Mouse (Mus musculus): ENCODE measurements around the gene Zmiz2. TPM values are rescaled to one million over a fixed set of nuclear protein-coding genes. Genes with fewer than 3 reads are reported as not detected.
"Not testable (repeated sequence)": the region's sequence is repeated elsewhere in the genome, so short reads cannot be mapped to it uniquely, and the experiment has no call there.

Zmiz2 gene
- total RNA-seq, 2 experiments from 2014 or later: 33.8 to 37.0 TPM

DNA sequence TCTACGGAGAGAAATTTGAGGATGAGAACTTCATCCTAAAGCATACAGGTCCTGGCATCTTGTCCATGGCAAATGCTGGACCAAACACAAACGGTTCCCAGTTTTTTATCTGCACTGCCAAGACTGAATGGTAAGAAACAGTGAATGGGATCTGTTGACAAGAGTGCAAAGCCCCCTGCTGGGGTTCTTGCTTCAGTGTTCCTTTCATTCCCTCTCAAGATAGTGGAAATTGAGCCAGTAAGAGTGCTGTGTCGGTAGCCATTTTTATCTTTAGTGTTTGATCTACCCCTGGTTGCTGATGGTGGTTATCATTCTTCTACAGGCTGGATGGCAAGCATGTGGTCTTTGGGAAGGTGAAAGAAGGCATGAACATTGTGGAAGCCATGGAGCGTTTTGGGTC, 30.3 kb downstream of the Zmiz2 start:
- DNase-seq: not testable (repeated sequence)

DNA sequence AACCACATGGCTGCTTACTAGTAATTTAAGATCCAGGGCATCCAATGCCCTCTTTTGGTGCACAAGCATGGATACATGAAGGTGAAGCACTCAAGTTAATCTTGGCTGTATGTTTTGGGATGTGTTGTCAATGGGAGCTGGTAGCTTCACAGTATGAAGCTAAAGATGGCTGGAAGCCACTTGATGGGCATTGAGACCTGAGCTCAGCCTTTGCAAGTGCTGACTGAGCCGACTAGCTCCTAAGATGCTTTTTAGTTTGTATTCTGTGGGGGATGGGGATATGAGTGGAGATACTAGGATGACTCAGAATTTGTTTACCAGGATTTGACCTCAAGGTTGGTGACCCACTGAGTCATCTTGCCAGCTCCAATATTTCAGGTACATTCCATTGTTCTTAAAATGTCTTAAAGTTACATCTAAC, 31.4 kb downstream of the Zmiz2 start:
- no peak for DNase-seq

DNA sequence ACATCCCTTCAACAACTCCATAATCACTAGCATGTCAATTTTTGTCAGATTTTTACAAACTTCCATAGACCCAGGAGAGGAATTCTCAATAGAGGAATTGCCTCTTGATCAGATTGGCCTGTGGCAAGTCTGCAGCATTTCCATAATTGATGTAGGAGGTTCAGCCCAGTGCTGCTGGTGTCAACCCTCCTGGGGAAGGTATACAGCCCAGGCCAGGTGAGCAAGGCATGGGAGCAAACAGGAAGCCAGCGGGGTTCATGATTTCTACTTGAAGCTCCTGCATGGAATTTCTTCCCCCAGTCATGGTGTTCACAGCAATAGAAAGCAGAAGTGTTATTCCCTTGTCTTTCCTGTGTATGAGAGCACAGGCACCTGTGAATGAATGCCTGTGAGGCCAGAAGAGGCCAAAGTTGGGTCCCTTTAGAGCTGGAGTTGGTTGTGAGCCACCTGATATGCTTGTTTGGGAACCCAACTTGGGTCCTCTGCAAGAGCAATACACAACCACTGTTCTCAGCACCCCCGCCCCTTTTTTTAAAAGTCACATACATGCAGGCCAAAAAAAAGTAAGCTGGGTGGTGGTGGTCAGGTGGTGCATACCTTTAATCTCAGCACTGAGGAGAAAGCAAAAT, 32.0 kb downstream of the Zmiz2 start:
- no peak for DNase-seq

DNA sequence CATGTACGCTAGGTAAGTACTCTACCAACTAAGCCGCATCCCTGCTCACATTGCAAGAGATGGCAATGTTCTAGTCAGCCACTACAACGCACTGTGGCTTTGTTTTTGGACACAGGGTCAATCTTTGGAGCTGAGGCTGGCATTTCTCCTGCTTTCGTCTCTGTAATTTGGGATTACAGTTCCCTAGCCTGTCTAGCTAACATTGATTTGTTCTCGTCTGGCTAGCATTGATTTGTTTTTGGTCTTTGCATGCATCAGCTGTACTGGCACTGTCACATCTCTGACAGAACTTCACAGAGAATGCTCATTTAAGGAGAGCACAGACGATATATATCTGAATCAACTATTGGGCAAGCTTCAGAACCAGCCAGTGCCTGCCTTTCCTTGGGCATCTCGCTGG, 41.3 kb downstream of the Zmiz2 start:
- DNase-seq: no peak

DNA sequence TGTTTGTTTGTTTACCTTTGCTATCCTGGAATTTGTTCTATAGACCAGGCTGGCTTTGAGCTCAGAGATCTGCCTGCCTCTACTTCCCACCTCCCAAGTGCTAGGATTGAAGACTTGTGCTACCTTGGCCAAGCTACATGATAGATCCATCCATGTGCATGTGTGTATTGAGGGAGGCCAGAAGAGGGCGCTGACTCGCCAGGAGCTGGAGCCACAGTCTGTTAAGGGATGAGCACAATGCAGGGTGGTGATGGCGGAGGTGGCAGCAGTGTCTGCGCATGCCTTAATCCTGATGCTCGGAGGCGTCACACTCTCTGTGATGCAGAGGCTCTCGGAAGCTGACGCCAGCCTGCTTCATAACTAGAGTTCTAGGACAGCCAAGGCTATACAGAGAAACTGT, 47.6 kb downstream of the Zmiz2 start:
- peak; percentile 27 to 46 for DNase-seq

DNA sequence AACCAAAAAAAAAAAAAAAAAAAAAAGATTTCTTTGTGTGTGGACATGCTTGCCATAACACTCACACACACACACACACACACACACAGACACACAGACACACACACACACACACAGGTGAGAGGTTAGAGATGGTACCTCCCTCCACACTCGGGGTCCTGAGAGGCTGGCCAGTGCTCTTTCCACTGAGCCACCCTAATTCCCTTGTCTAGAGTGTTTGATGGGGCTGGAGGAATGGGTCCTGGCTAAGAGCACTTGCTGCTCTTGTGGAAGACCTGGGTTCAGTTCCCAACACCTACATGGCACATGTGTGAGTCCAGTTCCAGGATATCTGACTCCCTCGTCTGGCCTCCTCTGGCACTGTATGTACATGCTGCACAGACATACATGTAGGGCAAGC, 48.8 kb downstream of the Zmiz2 start:
- DNase-seq: no peak

DNA sequence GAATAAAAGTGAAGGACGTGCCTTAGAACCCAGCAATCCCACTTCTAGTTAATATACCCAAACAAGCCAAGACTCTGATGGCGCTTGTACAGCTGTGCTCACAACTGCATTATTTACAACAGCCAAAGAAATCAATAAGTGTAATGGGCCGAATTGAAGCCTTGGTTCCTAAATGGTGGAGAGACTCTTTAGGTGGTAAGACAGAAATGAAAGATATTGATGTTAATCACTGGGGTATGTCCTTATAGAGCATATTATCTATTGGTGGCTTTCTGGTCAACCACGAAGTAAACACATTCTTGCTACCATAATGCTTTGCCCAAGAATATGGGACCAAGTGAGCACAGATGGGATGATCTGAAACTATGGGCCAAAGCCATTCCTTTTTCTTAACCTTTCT, 51.3 kb downstream of the Zmiz2 start:
- DNase-seq: no peak

DNA sequence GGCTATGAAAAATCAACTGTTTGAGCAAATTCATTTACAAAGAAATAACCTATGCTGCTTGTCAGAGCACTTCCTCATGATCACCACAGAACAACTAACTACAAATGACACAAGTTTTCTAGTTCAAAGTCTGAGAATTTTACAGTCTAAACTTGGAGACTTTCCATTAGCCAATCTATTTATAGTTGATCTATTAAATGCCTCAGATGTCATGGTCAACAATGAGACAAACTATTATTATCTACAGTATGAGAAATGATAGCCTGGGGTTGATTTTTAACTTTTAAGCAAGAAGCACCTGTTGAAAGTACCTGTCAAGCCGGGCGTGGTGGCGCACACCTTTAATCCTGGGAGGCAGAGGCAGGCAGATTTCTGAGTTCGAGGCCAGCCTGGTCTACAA, 53.7 kb downstream of the Zmiz2 start:
- DNase-seq: no peak

DNA sequence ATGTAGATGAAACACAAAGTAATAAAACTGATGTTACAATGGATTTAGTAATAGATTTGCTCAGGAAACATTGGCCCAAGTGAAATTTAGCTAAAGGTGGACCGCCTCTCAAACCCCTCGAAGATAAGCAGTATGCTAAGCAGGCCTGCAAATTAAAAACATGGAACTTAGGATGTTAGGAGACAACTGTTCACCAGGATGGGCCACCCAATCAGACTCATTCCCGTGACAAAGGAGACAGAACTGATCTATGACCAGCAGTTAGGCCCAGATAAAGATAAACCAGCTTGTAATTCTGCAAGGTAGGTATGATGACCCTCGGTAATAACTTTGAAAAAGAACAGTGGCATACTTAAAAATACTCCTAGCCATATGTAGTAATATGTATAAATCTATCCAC, 54.2 kb downstream of the Zmiz2 start:
- DNase-seq: no peak

DNA sequence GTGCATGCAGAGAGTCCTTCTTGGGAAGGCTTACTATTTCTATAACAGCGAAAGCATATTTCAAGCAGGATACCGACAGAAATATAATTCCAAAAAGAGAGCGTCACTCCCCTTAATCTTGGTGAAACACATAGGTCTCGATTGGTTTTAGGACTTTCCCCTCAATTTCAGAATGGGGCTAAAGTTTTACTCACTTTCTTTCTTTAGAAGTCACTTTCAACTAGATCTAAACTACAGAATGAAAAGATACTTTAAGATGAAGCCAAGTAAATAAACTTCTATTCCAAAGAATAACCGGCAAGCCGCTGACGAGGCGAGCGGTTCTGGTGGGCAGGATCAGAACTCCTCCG, 54.8 kb downstream of the Zmiz2 start:
- no peak for DNase-seq

DNA sequence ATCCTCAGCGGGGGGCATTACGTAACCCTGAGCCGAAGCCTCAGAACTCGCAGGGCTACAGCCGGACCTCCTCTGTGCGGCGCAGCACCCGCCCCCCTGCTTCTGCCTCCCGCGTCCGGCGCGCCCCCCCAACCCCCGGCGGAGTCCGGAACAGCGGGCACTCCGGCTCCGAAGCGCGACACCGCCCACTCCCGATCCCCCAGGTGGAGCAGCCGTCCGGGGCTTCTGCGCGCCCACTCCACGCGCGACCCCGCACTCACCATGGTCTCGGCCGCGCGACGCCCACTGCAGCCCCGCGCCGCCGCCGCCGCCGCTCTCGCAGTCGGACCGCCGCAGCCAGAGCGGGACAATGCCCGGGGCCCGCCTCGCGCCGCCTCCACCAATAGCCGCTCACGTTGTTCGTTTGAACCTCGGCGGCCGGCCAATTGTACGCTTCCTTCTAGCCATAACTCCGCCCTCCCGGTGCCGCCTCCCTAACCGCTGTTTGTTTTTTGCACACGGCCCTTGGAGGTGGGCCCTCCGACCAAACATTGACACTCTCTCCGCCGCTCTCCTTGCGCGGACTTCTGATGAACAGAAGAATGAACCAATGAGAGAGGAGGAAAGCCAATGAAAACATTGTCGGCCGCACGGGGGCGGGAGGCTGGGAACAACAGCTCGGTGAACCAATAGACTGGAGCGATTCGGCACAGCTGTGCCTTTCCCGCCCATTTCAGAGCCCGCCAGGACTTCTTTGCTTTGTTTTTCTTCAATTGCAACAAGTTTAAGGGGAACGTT, 55.4 kb downstream of the Zmiz2 start, which contains the start of gene H2afv:
Gene H2afv (minus strand): TSS at position 367 of the 777 bp plus-strand sequence.
- DNase-seq: peak; percentile 99 to 100

DNA sequence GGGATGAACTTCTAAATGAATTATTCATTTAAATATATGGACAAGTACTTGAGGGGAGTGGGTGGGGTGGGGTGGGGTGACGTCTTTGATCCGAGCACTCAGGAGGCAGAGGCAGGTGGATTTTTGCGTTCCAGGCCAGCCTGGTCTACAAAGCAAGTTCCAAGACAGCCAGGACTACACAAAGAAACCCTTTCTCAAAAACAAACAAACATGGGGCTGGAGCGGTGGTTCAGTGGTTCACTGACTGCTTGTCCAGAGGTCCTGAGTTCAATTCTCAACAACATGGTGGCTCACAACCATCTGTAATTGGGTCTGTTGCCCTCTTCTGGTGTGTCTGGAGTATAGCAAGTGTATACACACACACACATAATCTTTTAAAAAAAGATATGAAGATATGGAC, 56.6 kb downstream of the Zmiz2 start:
- DNase-seq: no peak

DNA sequence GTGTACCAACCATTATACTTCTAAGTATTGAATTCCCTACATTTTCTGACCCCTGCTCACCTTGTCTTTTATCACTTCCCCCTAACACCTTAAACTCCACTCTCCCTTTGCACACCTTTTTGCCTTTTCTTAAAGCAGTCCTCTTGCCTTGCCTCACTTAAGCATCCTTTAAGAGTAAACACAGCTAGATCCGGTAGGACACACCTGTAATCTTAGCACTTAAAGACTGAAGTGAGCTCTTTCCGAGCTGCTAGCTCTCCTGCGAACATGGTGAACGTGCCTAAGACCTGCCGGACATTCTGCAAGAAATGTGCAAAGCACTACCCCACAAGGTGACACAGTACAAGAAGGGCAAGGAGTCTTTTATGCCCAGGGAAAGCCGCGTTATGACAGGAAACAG, 57.1 kb downstream of the Zmiz2 start:
- no peak for DNase-seq

DNA sequence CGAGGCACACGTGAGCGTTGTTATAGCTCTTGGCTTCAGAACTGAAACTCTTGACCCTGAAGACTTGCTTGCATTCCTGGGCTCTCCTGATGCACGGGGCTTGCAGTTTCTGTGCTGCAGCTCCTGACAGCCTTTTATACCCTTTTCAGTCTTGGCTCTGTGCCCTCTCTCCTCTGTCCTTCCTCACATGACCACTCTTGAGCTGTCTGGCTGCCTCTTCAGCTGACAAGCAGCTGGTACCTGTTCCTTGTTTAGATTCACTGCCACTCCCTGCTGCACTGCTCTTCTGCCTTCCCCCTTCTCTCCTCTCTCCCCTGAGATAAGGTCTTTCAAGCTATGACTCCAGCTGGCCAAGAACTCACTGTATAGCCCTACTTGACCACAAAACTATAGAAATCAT, 58.6 kb downstream of the Zmiz2 start:
- DNase-seq: no peak

DNA sequence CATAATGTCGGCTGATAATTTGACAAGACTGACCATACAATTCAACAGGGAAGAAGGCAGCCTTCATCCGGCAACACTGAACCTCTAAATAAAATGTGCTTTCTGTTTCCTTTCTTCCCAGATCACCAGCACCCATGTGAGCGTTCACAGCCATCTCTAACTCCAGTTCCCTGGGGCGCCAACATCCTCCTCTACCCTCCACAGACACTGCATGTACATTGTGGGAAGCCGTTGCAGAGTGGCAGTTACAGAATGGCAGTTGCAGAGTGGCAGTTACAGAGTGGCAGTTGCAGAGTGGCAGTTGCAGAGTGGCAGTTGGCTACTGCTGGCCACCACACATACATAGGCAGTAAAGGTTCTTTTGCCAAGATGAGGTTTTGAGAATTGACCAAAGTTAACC, 59.3 kb downstream of the Zmiz2 start:
- DNase-seq: not testable (repeated sequence)

Small RNAs within 50 kb of the gene (microRNA-seq; reads per million reads assigned to microRNA genes)
- 0.38 to 1.1 reads per million in 2 experiments for gene Mir7651

Other genes starting within 250 kb of the Zmiz2 start
- not detected for gene A730071L15Rik, start 189.0 kb upstream of the Zmiz2 start, total RNA-seq (2021)
- 10 to 100 TPM; 64.2 to 67.1 TPM for gene Nudcd3, start 188.7 kb upstream of the Zmiz2 start, total RNA-seq (2021)
- gene Npc1l1, start 158.9 kb upstream of the Zmiz2 start, total RNA-seq (2021): not detected
- gene Ddx56, start 121.3 kb upstream of the Zmiz2 start, total RNA-seq (2021): 10 to 100 TPM; 22.1 to 25.0 TPM
- 100 to 1,000 TPM in 1 of 2 experiments, 10 to 100 TPM in 1; 98.8 to 112 TPM for gene Tmed4, start 114.2 kb upstream of the Zmiz2 start, total RNA-seq (2021)
- gene Ogdh, start 97.4 kb upstream of the Zmiz2 start, total RNA-seq (2021): 1,000 to 10,000 TPM; 1,837 to 1,914 TPM
- gene Ppia, start 26.4 kb downstream of the Zmiz2 start, total RNA-seq (2021): 100 to 1,000 TPM; 304 to 366 TPM
- 10 to 100 TPM; 71.4 to 86.8 TPM for gene H2afv, start 55.4 kb downstream of the Zmiz2 start, total RNA-seq (2021)
- gene Purb, start 86.8 kb downstream of the Zmiz2 start, total RNA-seq (2021): 10 to 100 TPM; 29.5 to 31.0 TPM
- 1 to 10 TPM; 1.6 to 2.9 TPM for gene Myo1g, start 131.9 kb downstream of the Zmiz2 start, total RNA-seq (2021)
- 10 to 100 TPM; 24.7 to 26.0 TPM for gene Ccm2, start 157.8 kb downstream of the Zmiz2 start, total RNA-seq (2021)
- 1 to 10 TPM in 1 of 2 experiments, under 1 TPM in 1; 0.62 to 1.2 TPM for gene Nacad, start 217.0 kb downstream of the Zmiz2 start, total RNA-seq (2021)
- gene Tbrg4, start 237.0 kb downstream of the Zmiz2 start, total RNA-seq (2021): 100 to 1,000 TPM; 103 to 107 TPM
- gene Wap, start 249.6 kb downstream of the Zmiz2 start, total RNA-seq (2021): not detected